ENCODE assay signal across 11 mouse cellular contexts in the genomic region with DNA sequence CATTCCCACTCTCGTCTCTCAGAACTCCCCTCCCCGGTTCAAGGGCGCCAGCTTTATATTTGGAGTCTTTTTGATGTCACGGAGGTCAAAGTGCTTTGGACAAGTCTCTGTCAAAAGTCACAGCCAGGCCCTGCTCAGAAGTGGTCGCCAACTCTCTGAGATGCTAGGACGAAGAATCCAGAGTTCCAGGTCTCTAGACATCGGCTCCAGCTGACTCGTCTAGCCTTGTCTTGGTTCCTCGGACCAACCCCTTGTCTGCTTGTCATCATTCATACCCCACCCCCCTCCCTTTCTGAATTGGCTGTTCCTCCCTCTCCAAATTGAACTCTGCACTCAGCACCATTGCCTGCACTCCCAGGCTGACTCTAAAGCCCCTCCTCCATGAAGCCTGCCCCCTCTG. TPM values are rescaled to one million over a fixed set of nuclear protein-coding genes. Genes with fewer than 3 reads are reported as not detected.
DNase-seq lines count a peak whose midpoint lies in the region; ATAC-seq and TF ChIP-seq lines count a peak whose summit lies in the region.
"Had no signal": no experiment of that assay in that cellular context is flagged by ENCODE, and none has a peak within 500 bp of the region (broad histone marks: within the 10 kb centered on the region; RNA-seq: fewer than 3 reads in every experiment).

No protein-coding gene starts in this region.

- WGBS in heart, embryonic 11.5 days (ENCODE audit: insufficient replicate concordance): 25% methylated on average over 9 of the region's 9 CpGs
- 58% methylated on average over 9 of the region's 9 CpGs for WGBS in midbrain, embryonic 10.5 days
- WGBS in midbrain, embryonic 11.5 days: 50% methylated on average over 9 of the region's 9 CpGs
- WGBS in intestine, postnatal 0 days: 45% methylated on average over 9 of the region's 9 CpGs

- no peak overlapping the region for H3K4me3 ChIP-seq in heart, embryonic 11.5 days (ENCODE audit: low read depth, low read length)
- H3K4me3 ChIP-seq in midbrain, embryonic 10.5 days: no peak overlapping the region
- no peak overlapping the region for H3K4me3 ChIP-seq in midbrain, embryonic 11.5 days (ENCODE audit: low read depth, low read length)
- H3K4me3 ChIP-seq in intestine, postnatal 0 days (ENCODE audit: low read depth, low read length): no peak overlapping the region

- no peaks in the 10 kb centered on the region for H3K36me3 ChIP-seq in heart, embryonic 11.5 days (ENCODE audit: control insufficient read depth, insufficient read depth, low read length)
- no peaks in the 10 kb centered on the region for H3K36me3 ChIP-seq in midbrain, embryonic 10.5 days
- H3K36me3 ChIP-seq in midbrain, embryonic 11.5 days (ENCODE audit: control insufficient read depth, insufficient read depth, low read length): no peaks in the 10 kb centered on the region
- H3K36me3 ChIP-seq in intestine, postnatal 0 days (ENCODE audit: control insufficient read depth, insufficient read depth): no peaks in the 10 kb centered on the region

- TF ChIP-seq CTCF in intestine, postnatal 0 days (IDR thresholded peaks at IDR 0.05; ENCODE audit: low read depth): no peak

- H3K27ac ChIP-seq in heart, embryonic 11.5 days (ENCODE audit: low read depth, low read length): peak overlapping the region; percentile 73
- H3K27ac ChIP-seq in midbrain, embryonic 10.5 days (replicated peaks): peak overlapping the region; percentile 78
- no peak overlapping the region for H3K27ac ChIP-seq in midbrain, embryonic 11.5 days (ENCODE audit: low read depth, low read length)
- peak overlapping the region; percentile 64; the same call in 1 of the 2 replicates for H3K27ac ChIP-seq in intestine, postnatal 0 days (ENCODE audit: low read depth, low read length)
- H3K27ac ChIP-seq: liver, embryonic 14.5 days had no signal

- no peak overlapping the region; the same call in 1 of the 2 replicates for H3K9ac ChIP-seq in heart, embryonic 11.5 days (ENCODE audit: low read depth, low read length)
- H3K9ac ChIP-seq in midbrain, embryonic 11.5 days (ENCODE audit: low read length): no peak overlapping the region
- H3K9ac ChIP-seq in intestine, postnatal 0 days (ENCODE audit: low read depth, low read length): no peak overlapping the region
- H3K9ac ChIP-seq: liver, embryonic 14.5 days had no signal

- DNase-seq in heart, postnatal 4 days: no peak
- DNase-seq in midbrain, embryonic 10.5 days (ENCODE audit: low spot score): no peak
- no peak for DNase-seq in midbrain, embryonic 11.5 days (ENCODE audit: low spot score, missing footprints)
- peak; percentile 19 for DNase-seq in yolk sac, embryonic 10.5 days (ENCODE audit: low spot score)
- DNase-seq: thymus, adult 2 months had no signal

- no peaks in the 10 kb centered on the region for H3K9me3 ChIP-seq in heart, embryonic 11.5 days (replicated peaks; ENCODE audit: control insufficient read depth, low read length)
- no peaks in the 10 kb centered on the region for H3K9me3 ChIP-seq in midbrain, embryonic 10.5 days (replicated peaks)
- H3K9me3 ChIP-seq in midbrain, embryonic 11.5 days (ENCODE audit: control insufficient read depth, low read length): no peaks in the 10 kb centered on the region
- no peaks in the 10 kb centered on the region for H3K9me3 ChIP-seq in intestine, postnatal 0 days (ENCODE audit: control insufficient read depth)

- peaks cover 46% of the 10 kb centered on the region for H3K4me1 ChIP-seq in heart, embryonic 11.5 days (ENCODE audit: control insufficient read depth, insufficient read depth, low read length)
- peaks cover 41% of the 10 kb centered on the region for H3K4me1 ChIP-seq in midbrain, embryonic 10.5 days
- peaks cover 7% of the 10 kb centered on the region; the same call in 1 of the 2 replicates for H3K4me1 ChIP-seq in midbrain, embryonic 11.5 days (ENCODE audit: control insufficient read depth, insufficient read depth, low read length)
- peaks cover 3% of the 10 kb centered on the region; the same call in 1 of the 2 replicates for H3K4me1 ChIP-seq in intestine, postnatal 0 days (replicated peaks; ENCODE audit: control insufficient read depth, insufficient read depth, low read length)

- peaks cover 12% of the 10 kb centered on the region for H3K27me3 ChIP-seq in heart, embryonic 11.5 days (ENCODE audit: control insufficient read depth, insufficient read depth, low read length)
- H3K27me3 ChIP-seq in midbrain, embryonic 10.5 days (ENCODE audit: low read depth, poor library complexity, severe bottlenecking): peaks cover 63% of the 10 kb centered on the region
- H3K27me3 ChIP-seq in midbrain, embryonic 11.5 days (ENCODE audit: control insufficient read depth, insufficient read depth, low read length): peaks cover 16% of the 10 kb centered on the region
- peaks cover 3% of the 10 kb centered on the region; the same call in 1 of the 2 replicates for H3K27me3 ChIP-seq in intestine, postnatal 0 days (replicated peaks; ENCODE audit: control insufficient read depth, insufficient read depth, low read length)

- no peak overlapping the region for H3K4me2 ChIP-seq in heart, embryonic 11.5 days
- no peak overlapping the region for H3K4me2 ChIP-seq in midbrain, embryonic 11.5 days
- H3K4me2 ChIP-seq in intestine, postnatal 0 days (replicated peaks; ENCODE audit: low read depth): no peak overlapping the region

- no peak for ATAC-seq in heart, embryonic 11.5 days (replicated peaks; ENCODE audit: insufficient number of reproducible peaks, low FRiP score, low TSS enrichment)
- ATAC-seq in midbrain, embryonic 11.5 days (ENCODE audit: low FRiP score): no peak
- no peak for ATAC-seq in intestine, postnatal 0 days
- ATAC-seq in cerebellum, adult (ENCODE audit: insufficient number of reproducible peaks, low FRiP score, low TSS enrichment): no peak
- no peak for ATAC-seq in granulocyte monocyte progenitor cell, adult 5-6 weeks (replicated peaks; ENCODE audit: poor library complexity, severe bottlenecking)
- ATAC-seq: CD4-positive, CD25-positive, alpha-beta regulatory T cell, adult 4 months had no signal

RNA-seq across cellular contexts. Expression of a gene that starts 6.4 kb away (rescaled TPM):
- polyA plus RNA-seq in heart, embryonic 11.5 days (2014; fragmentation: Nextera tagmentation; extraction: Ambion mirVana): 129 and 157 TPM in 2 replicates
- total RNA-seq in heart, postnatal 4 days (2021): 100 to 1,000 TPM; 861 to 965 TPM
- polyA plus RNA-seq in midbrain, embryonic 10.5 days (2016; fragmentation: Nextera tagmentation; extraction: Ambion mirVana): 85.4 and 177 TPM in 2 replicates
- polyA plus RNA-seq in midbrain, embryonic 11.5 days (2014; fragmentation: Nextera tagmentation; extraction: Ambion mirVana): 128 and 136 TPM in 2 replicates
- 338 and 367 TPM in 2 replicates for polyA plus RNA-seq in intestine, postnatal 0 days (2015; fragmentation: Nextera tagmentation; extraction: Ambion mirVana)
- not detected in 2 replicates for total RNA-seq in granulocyte monocyte progenitor cell, adult 5-6 weeks (2014; fragmentation: Nextera tagmentation)
- not detected in 2 replicates for total RNA-seq in granulocyte monocyte progenitor cell, adult 5-6 weeks (2017)

RNA-seq across cellular contexts. Expression of a gene that starts 37.8 kb away (rescaled TPM):
- 0.24 TPM in 1 of 2 replicates, not detected in the other for polyA plus RNA-seq in heart, embryonic 11.5 days (2014; fragmentation: Nextera tagmentation; extraction: Ambion mirVana)
- not detected for total RNA-seq in heart, postnatal 4 days (2021)
- not detected in 2 replicates for polyA plus RNA-seq in midbrain, embryonic 10.5 days (2016; fragmentation: Nextera tagmentation; extraction: Ambion mirVana)
- polyA plus RNA-seq in midbrain, embryonic 11.5 days (2014; fragmentation: Nextera tagmentation; extraction: Ambion mirVana): not detected in 2 replicates
- not detected in 2 replicates for polyA plus RNA-seq in intestine, postnatal 0 days (2015; fragmentation: Nextera tagmentation; extraction: Ambion mirVana)
- not detected in 2 replicates for total RNA-seq in granulocyte monocyte progenitor cell, adult 5-6 weeks (2014; fragmentation: Nextera tagmentation)
- total RNA-seq in granulocyte monocyte progenitor cell, adult 5-6 weeks (2017): not detected in 2 replicates
- polyA plus RNA-seq: CD4-positive, CD25-positive, alpha-beta regulatory T cell, adult 4 months; liver, embryonic 14.5 days had no signal

RNA-seq across cellular contexts. Expression of a gene that starts 46.5 kb away (rescaled TPM):
- 24.7 and 25.3 TPM in 2 replicates for polyA plus RNA-seq in heart, embryonic 11.5 days (2014; fragmentation: Nextera tagmentation; extraction: Ambion mirVana)
- total RNA-seq in heart, postnatal 4 days (2021): 10 to 100 TPM; 67.0 to 89.1 TPM
- polyA plus RNA-seq in midbrain, embryonic 10.5 days (2016; fragmentation: Nextera tagmentation; extraction: Ambion mirVana): 0.20 TPM in 1 of 2 replicates, not detected in the other
- polyA plus RNA-seq in midbrain, embryonic 11.5 days (2014; fragmentation: Nextera tagmentation; extraction: Ambion mirVana): not detected in 2 replicates
- polyA plus RNA-seq in intestine, postnatal 0 days (2015; fragmentation: Nextera tagmentation; extraction: Ambion mirVana): 0.18 and 0.55 TPM in 2 replicates
- not detected in 2 replicates for total RNA-seq in granulocyte monocyte progenitor cell, adult 5-6 weeks (2014; fragmentation: Nextera tagmentation)
- not detected in 2 replicates for total RNA-seq in granulocyte monocyte progenitor cell, adult 5-6 weeks (2017)
- polyA plus RNA-seq: CD4-positive, CD25-positive, alpha-beta regulatory T cell, adult 4 months; liver, embryonic 14.5 days had no signal

Comparison
In these comparisons a context has a peak if more than half of its experiments do, and no peak if none do; other contexts are left out.
1. RNA of a gene that starts 46.5 kb away (polyA plus RNA-seq): 24.7 to 25.3 TPM in heart, embryonic 11.5 days; 0.18 to 0.55 TPM in intestine, postnatal 0 days, 0.20 TPM in midbrain, embryonic 10.5 days and not detected in midbrain, embryonic 11.5 days; every median in the first group is over 10 times any median in the second.